Mouse (Mus musculus) C2C12 (cell line): ENCODE data around the gene Tnni2.

Experiments
- CEBPB ChIP-seq: IDR thresholded peaks from one replicate; pipeline ENCODE4 v1.6.1; 2011; ENCODE audit warnings: low read depth, mild to moderate bottlenecking, control low read depth, moderate library complexity
- CTCF ChIP-seq: IDR thresholded peaks from one replicate; pipeline ENCODE4 v1.5.1; 2011; ENCODE audit not compliant: control insufficient read depth, insufficient read depth, insufficient read length
- MAX ChIP-seq: IDR thresholded peaks from one replicate; pipeline ENCODE4 v1.6.1; 2011; ENCODE audit warnings: mild to moderate bottlenecking, control low read depth
- MYOD1 ChIP-seq: IDR thresholded peaks from one replicate; pipeline ENCODE4 v1.6.1; 2011; ENCODE audit warnings: low read depth; ENCODE audit not compliant: control insufficient read depth, insufficient read length
- MYOG ChIP-seq: IDR thresholded peaks from one replicate; pipeline ENCODE4 v1.6.1; 2011; ENCODE audit not compliant: control insufficient read depth, insufficient read length; ENCODE audit errors: extremely low read depth
- USF1 ChIP-seq: IDR thresholded peaks from one replicate; pipeline ENCODE4 v1.6.1; 2011; ENCODE audit warnings: low read depth, mild to moderate bottlenecking, control low read depth, moderate library complexity

- TF ChIP-seq CTCF (no peak), USF1 (no peak), MAX (no peak), MYOG (no peak), CEBPB (no peak), MYOD1 (peak; percentile 31)
Measured at GRCm38 (mm10) chr7:142442081-142442907, 686 bp downstream of the Tnni2 start.
